Mouse (Mus musculus) spleen, postnatal 4 days (tissue): ENCODE data around the gene 1700056E22Rik.

ENCODE experiments used
- DNase-seq, 2 experiments: peaks; one replicate each; pipeline ENCODE4 v3.0.0; 2022; ENCODE audit warnings: low spot score in 2 of 2

1700056E22Rik gene

GRCm38 (mm10) chr1:184019722-184020107 is 14.4 kb downstream of the 1700056E22Rik start:
- no peak for DNase-seq

GRCm38 (mm10) chr1:184019042-184019721 is 14.9 kb downstream of the 1700056E22Rik start:
- DNase-seq = no peak

- DNase-seq = no peak
Measured at GRCm38 (mm10) chr1:184017606-184018005, 16.5 kb downstream of the 1700056E22Rik start.

- no peak for DNase-seq
Measured at GRCm38 (mm10) chr1:184015995-184016730, 17.9 kb downstream of the 1700056E22Rik start.

- DNase-seq = no peak
Measured at GRCm38 (mm10) chr1:184014091-184014490, 20.0 kb downstream of the 1700056E22Rik start.

- DNase-seq = no peak
Measured at GRCm38 (mm10) chr1:184013106-184013505, 21.0 kb downstream of the 1700056E22Rik start, which contains the start of gene Dusp10. TSS of gene Dusp10 (plus strand) at chr1:184013302.

- no peak for DNase-seq
Measured at GRCm38 (mm10) chr1:184011311-184011710, 22.8 kb downstream of the 1700056E22Rik start.

GRCm38 (mm10) chr1:184006086-184006485 is 28.0 kb downstream of the 1700056E22Rik start:
- DNase-seq = no peak

GRCm38 (mm10) chr1:184005315-184006058 is 28.6 kb downstream of the 1700056E22Rik start:
- DNase-seq = no peak

GRCm38 (mm10) chr1:184004311-184004710 is 29.8 kb downstream of the 1700056E22Rik start:
- DNase-seq = no peak

GRCm38 (mm10) chr1:184002470-184002869 is 31.6 kb downstream of the 1700056E22Rik start:
- DNase-seq = no peak

- DNase-seq = no peak
Measured at GRCm38 (mm10) chr1:183997207-183997606, 36.9 kb downstream of the 1700056E22Rik start.

GRCm38 (mm10) chr1:183991921-183992320 is 42.2 kb downstream of the 1700056E22Rik start:
- DNase-seq = no peak

- no peak for DNase-seq
Measured at GRCm38 (mm10) chr1:183987711-183988245, 46.3 kb downstream of the 1700056E22Rik start.
